Mouse (Mus musculus): ENCODE measurements around the gene Hhipl1. TPM values are rescaled to one million over a fixed set of nuclear protein-coding genes. Genes with fewer than 3 reads are reported as not detected.

Gene Hhipl1
- total and polyA plus RNA-seq, 3 experiments, result not detected

GRCm38 (mm10) chr12:108371429-108371765, 65.3 kb downstream of the Hhipl1 start:
- H3K79me2 ChIP-seq (ENCODE audit: control insufficient read depth, insufficient read depth, low read length, poor library complexity), result no peaks in the 10 kb centered on the region
- no peak overlapping the region for H3K27ac ChIP-seq (ENCODE audit: control insufficient read depth, low read depth, low read length)
- no peak overlapping the region for H3K9ac ChIP-seq (ENCODE audit: control insufficient read depth, low read depth, low read length, poor library complexity, severe bottlenecking)
- no peaks in the 10 kb centered on the region for H3K4me1 ChIP-seq (ENCODE audit: control insufficient read depth in 1 of 2, insufficient read depth in 2 of 2, low read length in 2 of 2)
- H3K36me3 ChIP-seq (ENCODE audit: control insufficient read depth in 1 of 2, insufficient read depth in 2 of 2, low read length in 2 of 2), result no peaks in the 10 kb centered on the region
- H3K4me3 ChIP-seq (ENCODE audit: control insufficient read depth in 1 of 2, insufficient read depth in 1 of 2, low read depth in 2 of 2, low read length in 2 of 2), result no peak overlapping the region
- DNase-seq (ENCODE audit: low read depth, low spot score), result no peak
- H3K9me3 ChIP-seq (replicated peaks; ENCODE audit: insufficient read depth, low read length), result no peaks in the 10 kb centered on the region
- H3K27me3 ChIP-seq (ENCODE audit: control insufficient read depth in 1 of 2, insufficient read depth in 2 of 2, low read length in 2 of 2), result no peaks in the 10 kb centered on the region
- TF ChIP-seq NELFE (IDR thresholded peaks at IDR 0.05; ENCODE audit: low read depth, low read length), result no peak
- TF ChIP-seq ZC3H11A (IDR thresholded peaks at IDR 0.05; ENCODE audit: low read depth, low read length), result no peak
- TF ChIP-seq SIN3A (IDR thresholded peaks at IDR 0.05; ENCODE audit: low read length), result no peak
- TF ChIP-seq TAL1 (IDR thresholded peaks at IDR 0.05; ENCODE audit: low read length), result no peak

GRCm38 (mm10) chr12:108372241-108372640, 66.2 kb downstream of the Hhipl1 start:
- Histone ChIP-seq H3K36me3 (ENCODE audit: control insufficient read depth in 1 of 2, insufficient read depth in 2 of 2, low read length in 2 of 2) (no peaks in the 10 kb centered on the region), H3K9ac (ENCODE audit: control insufficient read depth, low read depth, low read length, poor library complexity, severe bottlenecking) (no peak overlapping the region), H3K27ac (ENCODE audit: control insufficient read depth, low read depth, low read length) (no peak overlapping the region), H3K4me3 (ENCODE audit: control insufficient read depth in 1 of 2, insufficient read depth in 1 of 2, low read depth in 2 of 2, low read length in 2 of 2) (no peak overlapping the region), H3K79me2 (ENCODE audit: control insufficient read depth, insufficient read depth, low read length, poor library complexity) (no peaks in the 10 kb centered on the region), H3K27me3 (ENCODE audit: control insufficient read depth in 1 of 2, insufficient read depth in 2 of 2, low read length in 2 of 2) (no peaks in the 10 kb centered on the region), H3K9me3 (replicated peaks; ENCODE audit: insufficient read depth, low read length) (no peaks in the 10 kb centered on the region), H3K4me1 (ENCODE audit: control insufficient read depth in 1 of 2, insufficient read depth in 2 of 2, low read length in 2 of 2) (no peaks in the 10 kb centered on the region)
- DNase-seq (ENCODE audit: low read depth, low spot score), result no peak
- TF ChIP-seq USF1 (IDR thresholded peaks at IDR 0.05; ENCODE audit: low read depth, low read length) (no peak), MAZ (IDR thresholded peaks at IDR 0.05; ENCODE audit: low read depth, low read length) (no peak), MYB (IDR thresholded peaks at IDR 0.05; ENCODE audit: low read depth, low read length) (no peak), CTCF (IDR thresholded peaks at IDR 0.05 in 2 of 3, conservative IDR thresholded peaks at IDR 0.05 in 1 of 3; ENCODE audit: control insufficient read depth in 1 of 3, insufficient read depth in 1 of 3, low read depth in 2 of 3, low read length in 3 of 3, poor library complexity in 1 of 3, severe bottlenecking in 1 of 3) (no peak), KAT2A (conservative IDR thresholded peaks at IDR 0.05; ENCODE audit: low read depth, low read length) (no peak), POLR2AphosphoS2 (IDR thresholded peaks at IDR 0.05; ENCODE audit: low read length) (no peak), ZC3H11A (IDR thresholded peaks at IDR 0.05; ENCODE audit: low read depth, low read length) (no peak), SIN3A (IDR thresholded peaks at IDR 0.05; ENCODE audit: low read length) (no peak), EP300 (IDR thresholded peaks at IDR 0.05; ENCODE audit: low read depth in 1 of 2, low read length in 2 of 2) (no peak), MYC (IDR thresholded peaks at IDR 0.05; ENCODE audit: low read depth, low read length) (no peak), MAX (IDR thresholded peaks at IDR 0.05; ENCODE audit: low read length) (no peak), UBTF (IDR thresholded peaks at IDR 0.05; ENCODE audit: borderline replicate concordance, insufficient read depth, low read depth, low read length) (no peak), RCOR1 (IDR thresholded peaks at IDR 0.05; ENCODE audit: low read depth, low read length) (no peak), ZNF384 (IDR thresholded peaks at IDR 0.05; ENCODE audit: low read depth, low read length) (no peak)

DNA sequence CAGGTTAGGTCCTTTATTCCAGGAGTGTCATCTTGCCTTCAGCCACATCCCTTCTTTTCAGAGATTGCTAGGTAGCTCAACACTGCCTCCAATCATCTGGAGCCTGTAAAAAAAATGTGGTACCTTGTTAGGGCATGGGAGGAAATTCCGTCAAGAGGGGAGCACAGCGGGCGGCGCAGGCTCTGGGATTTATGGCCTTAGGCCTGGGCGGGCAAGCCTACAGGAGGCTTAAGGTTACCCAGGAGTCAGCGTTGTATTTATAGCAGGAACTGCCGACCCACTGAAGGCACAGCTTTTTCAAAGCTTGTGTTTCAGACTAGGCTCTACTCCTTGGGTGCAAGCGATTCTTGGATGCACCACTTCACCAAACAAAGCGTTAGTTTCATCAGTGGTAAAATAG, 67.5 kb downstream of the Hhipl1 start:
- Histone ChIP-seq H3K27ac (ENCODE audit: control insufficient read depth, low read depth, low read length) (no peak overlapping the region), H3K9ac (ENCODE audit: control insufficient read depth, low read depth, low read length, poor library complexity, severe bottlenecking) (no peak overlapping the region), H3K27me3 (ENCODE audit: control insufficient read depth in 1 of 2, insufficient read depth in 2 of 2, low read length in 2 of 2) (no peaks in the 10 kb centered on the region), H3K9me3 (replicated peaks; ENCODE audit: insufficient read depth, low read length) (no peaks in the 10 kb centered on the region), H3K4me3 (ENCODE audit: control insufficient read depth in 1 of 2, insufficient read depth in 1 of 2, low read depth in 2 of 2, low read length in 2 of 2) (no peak overlapping the region), H3K4me1 (ENCODE audit: control insufficient read depth in 1 of 2, insufficient read depth in 2 of 2, low read length in 2 of 2) (no peaks in the 10 kb centered on the region), H3K79me2 (ENCODE audit: control insufficient read depth, insufficient read depth, low read length, poor library complexity) (no peaks in the 10 kb centered on the region), H3K36me3 (ENCODE audit: control insufficient read depth in 1 of 2, insufficient read depth in 2 of 2, low read length in 2 of 2) (no peaks in the 10 kb centered on the region)
- TF ChIP-seq ZNF384 (IDR thresholded peaks at IDR 0.05; ENCODE audit: low read depth, low read length) (no peak), NRF1 (IDR thresholded peaks at IDR 0.05; ENCODE audit: insufficient read depth, low read depth, low read length, poor library complexity, severe bottlenecking) (no peak), MEF2A (IDR thresholded peaks at IDR 0.05; ENCODE audit: extremely low read depth, insufficient replicate concordance, low read depth, low read length, poor library complexity, severe bottlenecking) (no peak), RAD21 (IDR thresholded peaks at IDR 0.05; ENCODE audit: low read depth, low read length) (no peak), ELF1 (IDR thresholded peaks at IDR 0.05; ENCODE audit: low read depth, low read length) (no peak), ZC3H11A (IDR thresholded peaks at IDR 0.05; ENCODE audit: low read depth, low read length) (no peak), POLR2AphosphoS5 (IDR thresholded peaks at IDR 0.05; ENCODE audit: borderline replicate concordance, low read depth, low read length) (no peak), TBP (IDR thresholded peaks at IDR 0.05; ENCODE audit: low read depth, low read length) (no peak), EP300 (IDR thresholded peaks at IDR 0.05; ENCODE audit: low read depth in 1 of 2, low read length in 2 of 2) (no peak), CTCF (IDR thresholded peaks at IDR 0.05 in 2 of 3, conservative IDR thresholded peaks at IDR 0.05 in 1 of 3; ENCODE audit: control insufficient read depth in 1 of 3, insufficient read depth in 1 of 3, low read depth in 2 of 3, low read length in 3 of 3, poor library complexity in 1 of 3, severe bottlenecking in 1 of 3) (no peak), MYB (IDR thresholded peaks at IDR 0.05; ENCODE audit: low read depth, low read length) (no peak), TAL1 (IDR thresholded peaks at IDR 0.05; ENCODE audit: low read length) (no peak), ZMIZ1 (IDR thresholded peaks at IDR 0.05; ENCODE audit: low read depth, low read length) (no peak), USF1 (IDR thresholded peaks at IDR 0.05; ENCODE audit: low read depth, low read length) (no peak), MAZ (IDR thresholded peaks at IDR 0.05; ENCODE audit: low read depth, low read length) (no peak), JUND (IDR thresholded peaks at IDR 0.05; ENCODE audit: low read depth, low read length) (no peak)
- no peak for DNase-seq (ENCODE audit: low read depth, low spot score)

All from MEL (cell line).